Mouse (Mus musculus) layer of hippocampus, adult 11-12 months (tissue): ENCODE data around the gene Tmem50a.

Experiments used
- DNase-seq: peaks from one replicate; pipeline ENCODE4 v3.0.0; 2022; ENCODE audit warnings: low spot score

Gene Tmem50a

DNA sequence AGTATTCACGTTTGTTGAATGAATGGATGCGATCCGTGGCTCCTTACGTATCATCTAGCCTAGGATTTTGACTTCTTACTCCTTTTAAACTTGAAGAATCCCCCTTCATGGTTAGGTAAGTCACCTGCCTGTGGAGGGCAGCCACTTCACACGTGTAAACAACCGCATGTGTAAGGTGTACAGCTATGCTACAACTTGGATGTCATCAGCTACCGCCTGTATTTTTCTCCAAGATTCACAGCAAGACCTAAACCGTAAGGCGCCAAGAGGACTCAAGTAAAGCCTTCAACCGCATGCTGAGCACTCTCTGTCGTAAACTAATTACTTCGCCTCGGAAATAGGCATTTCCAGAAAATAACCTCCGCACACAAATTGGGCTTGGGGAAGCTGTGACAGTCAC lies 62.9 kb downstream of the Tmem50a start:
- DNase-seq = no peak

DNA sequence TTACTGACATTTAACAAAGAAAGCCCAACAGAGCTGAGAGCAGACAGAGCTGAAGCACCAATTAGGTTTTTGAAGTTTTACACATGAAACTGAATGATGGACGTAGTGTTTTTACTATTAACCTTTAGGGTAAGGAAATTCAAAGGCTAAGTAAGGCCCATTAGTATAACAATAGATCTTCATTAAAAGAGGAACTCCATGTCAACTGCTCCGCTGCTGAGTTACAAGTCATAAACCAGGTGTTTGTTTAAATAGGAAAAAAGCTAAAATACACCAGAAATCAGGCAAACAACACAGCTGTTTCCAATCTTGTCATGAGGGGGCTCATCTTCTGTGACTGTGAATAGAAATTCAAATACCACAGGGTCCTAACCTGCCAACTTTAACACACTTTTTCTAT lies 63.6 kb downstream of the Tmem50a start:
- DNase-seq = no peak

DNA sequence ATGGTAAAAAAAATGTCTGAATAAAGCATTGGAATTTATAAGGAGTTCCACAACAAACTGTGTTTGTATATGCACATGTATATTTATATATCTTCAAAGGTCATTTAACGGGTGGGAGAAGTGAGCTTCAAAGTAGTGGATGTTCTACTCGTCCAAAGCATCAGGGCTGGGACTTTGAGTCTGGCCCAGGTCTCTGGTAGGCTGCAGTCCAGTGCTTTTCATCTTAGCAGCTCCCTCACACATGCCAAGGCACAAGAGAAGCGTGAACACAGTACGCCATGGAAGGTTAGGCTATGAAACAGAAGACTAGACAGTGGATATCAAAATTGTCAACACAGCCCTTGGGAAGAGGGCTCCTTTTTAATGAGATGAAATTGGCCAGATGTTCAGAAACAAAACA lies 64.3 kb downstream of the Tmem50a start:
- DNase-seq = no peak
